Mouse (Mus musculus) ES-E14 (cell line): ENCODE results near the gene Ppp2ca.

Experiments used
- CHD2 ChIP-seq: IDR thresholded peaks from 2 replicates; pipeline ENCODE4 v1.6.1; 2014; ENCODE audit warnings: mild to moderate bottlenecking, low read depth, low read length, inconsistent platforms
- HCFC1 ChIP-seq: IDR thresholded peaks from 2 replicates; pipeline ENCODE4 v1.6.1; 2012; ENCODE audit warnings: low read length, inconsistent platforms, borderline replicate concordance; ENCODE audit not compliant: insufficient read depth
- MAFK ChIP-seq: IDR thresholded peaks from 2 replicates; pipeline ENCODE4 v1.6.1; 2014; ENCODE audit warnings: mild to moderate bottlenecking, low read depth, low read length, inconsistent platforms; ENCODE audit not compliant: insufficient read depth
- ZC3H11A ChIP-seq: IDR thresholded peaks from 2 replicates; pipeline ENCODE4 v1.6.1; 2012; ENCODE audit warnings: low read depth, mild to moderate bottlenecking, inconsistent platforms, low read length, borderline replicate concordance
- ZNF384 ChIP-seq: IDR thresholded peaks from 2 replicates; pipeline ENCODE4 v1.6.1; 2012; ENCODE audit warnings: low read depth, low read length, inconsistent platforms

GRCm38 (mm10) chr11:52071768-52072167 is 26.7 kb upstream of the Ppp2ca start:
- no peak for TF ChIP-seq ZC3H11A
- no peak for TF ChIP-seq HCFC1
- no peak for TF ChIP-seq ZNF384
- TF ChIP-seq CHD2, result no peak
- TF ChIP-seq MAFK, result no peak
